In the genomic region with DNA sequence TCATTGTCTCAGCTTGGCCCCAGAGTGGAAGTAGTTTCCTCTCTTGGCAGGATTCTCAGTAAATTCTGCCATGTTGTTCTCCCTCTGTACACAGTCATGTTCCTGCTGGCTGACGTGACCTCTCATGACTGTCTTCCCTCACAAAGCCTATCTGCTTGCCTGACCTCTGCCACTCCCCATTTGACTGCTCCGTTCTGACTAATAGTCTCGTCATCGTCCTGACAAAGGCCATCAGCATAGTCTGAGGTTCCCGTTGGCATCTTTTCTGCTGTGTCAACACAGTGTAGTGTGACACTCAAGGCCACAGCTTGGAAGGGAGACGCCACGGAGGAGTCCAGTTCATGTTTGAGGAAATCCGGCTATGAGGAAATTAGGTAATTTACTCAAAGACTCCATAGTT, we compare ENCODE assay signal across 9 mouse cellular contexts. TPM values are rescaled to one million over a fixed set of nuclear protein-coding genes. Genes with fewer than 3 reads are reported as not detected.
DNase-seq lines count a peak whose midpoint lies in the region; ATAC-seq lines count a peak whose summit lies in the region.
"Had no signal": no experiment of that assay in that cellular context is flagged by ENCODE, and none has a peak within 500 bp of the region (broad histone marks: within the 10 kb centered on the region; RNA-seq: fewer than 3 reads in every experiment).

No protein-coding gene starts in this region.

- no peaks in the 10 kb centered on the region for H3K4me1 ChIP-seq in kidney, embryonic 16.5 days (ENCODE audit: insufficient read depth, low read length)
- no peaks in the 10 kb centered on the region for H3K4me1 ChIP-seq in limb, embryonic 10.5 days

- H3K9ac ChIP-seq in kidney, embryonic 16.5 days (replicated peaks; ENCODE audit: low read length), result no peak overlapping the region

- H3K9me3 ChIP-seq in kidney, embryonic 16.5 days (ENCODE audit: low read length), result no peaks in the 10 kb centered on the region
- no peaks in the 10 kb centered on the region for H3K9me3 ChIP-seq in limb, embryonic 10.5 days (replicated peaks)

- 38% methylated on average over 8 of the region's 8 CpGs for WGBS in kidney, embryonic 16.5 days
- 72% methylated on average over 8 of the region's 8 CpGs for WGBS in limb, embryonic 10.5 days

- H3K36me3 ChIP-seq in kidney, embryonic 16.5 days (ENCODE audit: insufficient read depth, low read length), result no peaks in the 10 kb centered on the region
- H3K36me3 ChIP-seq in limb, embryonic 10.5 days, result no peaks in the 10 kb centered on the region

- no peak overlapping the region for H3K4me2 ChIP-seq in kidney, embryonic 16.5 days (replicated peaks; ENCODE audit: low read depth, low read length)

- H3K27me3 ChIP-seq in kidney, embryonic 16.5 days (ENCODE audit: insufficient read depth, low read length), result no peaks in the 10 kb centered on the region
- H3K27me3 ChIP-seq in limb, embryonic 10.5 days (ENCODE audit: low read depth, poor library complexity, severe bottlenecking), result no peaks in the 10 kb centered on the region

- H3K4me3 ChIP-seq in kidney, embryonic 16.5 days (ENCODE audit: low read length), result no peak overlapping the region
- no peak overlapping the region for H3K4me3 ChIP-seq in limb, embryonic 10.5 days

- no peak for ATAC-seq in kidney, embryonic 16.5 days (ENCODE audit: low FRiP score, low TSS enrichment)
- ATAC-seq in megakaryocyte progenitor cell, adult 5-6 weeks (replicated peaks; ENCODE audit: poor library complexity), result peak; percentile 70

- no peak overlapping the region for H3K27ac ChIP-seq in kidney, embryonic 16.5 days (ENCODE audit: low read length)
- no peak overlapping the region for H3K27ac ChIP-seq in limb, embryonic 10.5 days

- DNase-seq in kidney, postnatal 14 days, result peak; percentile 43
- DNase-seq in fibroblast of lung, adult 2 months (ENCODE audit: low read depth), result peak; percentile 34
- DNase-seq in liver, result peak; percentile 19
- DNase-seq in embryo, embryonic 11 days, result no peak
- no peak for DNase-seq in left cerebral cortex, adult 18-20 months (ENCODE audit: low spot score in 2 of 2)
- DNase-seq in limb, embryonic 10.5 days (ENCODE audit: low spot score), result no peak
- DNase-seq: kidney, postnatal 4 days had no signal

RNA-seq across cellular contexts. Expression of a gene that starts 8.9 kb away (rescaled TPM):
- 0.05 and 0.10 TPM in 2 replicates for polyA plus RNA-seq in kidney, embryonic 16.5 days (2015; fragmentation: Nextera tagmentation; extraction: Ambion mirVana)
- total RNA-seq in megakaryocyte progenitor cell, adult 5-6 weeks (2015), result not detected in 2 replicates
- not detected in 2 replicates for total RNA-seq in megakaryocyte progenitor cell, adult 5-6 weeks (2017)
- 1 to 10 TPM; 2.8 to 3.7 TPM for total RNA-seq in left cerebral cortex, adult 18-20 months (2021)
- polyA plus RNA-seq in limb, embryonic 10.5 days (2016; fragmentation: Nextera tagmentation; extraction: Ambion mirVana), result not detected in 2 replicates

RNA-seq across cellular contexts. Expression of a gene that starts 19.6 kb away (rescaled TPM):
- 58.4 and 59.0 TPM in 2 replicates for polyA plus RNA-seq in kidney, embryonic 16.5 days (2015; fragmentation: Nextera tagmentation; extraction: Ambion mirVana)
- 115 and 141 TPM in 2 replicates for total RNA-seq in megakaryocyte progenitor cell, adult 5-6 weeks (2015)
- 114 and 115 TPM in 2 replicates for total RNA-seq in megakaryocyte progenitor cell, adult 5-6 weeks (2017)
- total RNA-seq in left cerebral cortex, adult 18-20 months (2021), result 10 to 100 TPM; 56.8 to 67.2 TPM
- polyA plus RNA-seq in limb, embryonic 10.5 days (2016; fragmentation: Nextera tagmentation; extraction: Ambion mirVana), result 15.4 and 25.6 TPM in 2 replicates

RNA-seq across cellular contexts. Expression of a gene that starts 51.6 kb away (rescaled TPM):
- polyA plus RNA-seq in kidney, embryonic 16.5 days (2015; fragmentation: Nextera tagmentation; extraction: Ambion mirVana), result not detected in 2 replicates
- not detected in 2 replicates for total RNA-seq in megakaryocyte progenitor cell, adult 5-6 weeks (2015)
- total RNA-seq in megakaryocyte progenitor cell, adult 5-6 weeks (2017), result not detected in 2 replicates
- not detected for total RNA-seq in left cerebral cortex, adult 18-20 months (2021)
- polyA plus RNA-seq in limb, embryonic 10.5 days (2016; fragmentation: Nextera tagmentation; extraction: Ambion mirVana), result not detected in 2 replicates

Comparison
In these comparisons a context has a peak if more than half of its experiments do, and no peak if none do; other contexts are left out.
1. DNase-seq: peak in kidney, postnatal 14 days (single experiment), fibroblast of lung, adult 2 months (single experiment) and liver (single experiment); none in embryo, embryonic 11 days (single experiment), left cerebral cortex, adult 18-20 months (0 of 2) and limb, embryonic 10.5 days (single experiment).